Mouse (Mus musculus): ENCODE results near the gene Ahnak.

DNA sequence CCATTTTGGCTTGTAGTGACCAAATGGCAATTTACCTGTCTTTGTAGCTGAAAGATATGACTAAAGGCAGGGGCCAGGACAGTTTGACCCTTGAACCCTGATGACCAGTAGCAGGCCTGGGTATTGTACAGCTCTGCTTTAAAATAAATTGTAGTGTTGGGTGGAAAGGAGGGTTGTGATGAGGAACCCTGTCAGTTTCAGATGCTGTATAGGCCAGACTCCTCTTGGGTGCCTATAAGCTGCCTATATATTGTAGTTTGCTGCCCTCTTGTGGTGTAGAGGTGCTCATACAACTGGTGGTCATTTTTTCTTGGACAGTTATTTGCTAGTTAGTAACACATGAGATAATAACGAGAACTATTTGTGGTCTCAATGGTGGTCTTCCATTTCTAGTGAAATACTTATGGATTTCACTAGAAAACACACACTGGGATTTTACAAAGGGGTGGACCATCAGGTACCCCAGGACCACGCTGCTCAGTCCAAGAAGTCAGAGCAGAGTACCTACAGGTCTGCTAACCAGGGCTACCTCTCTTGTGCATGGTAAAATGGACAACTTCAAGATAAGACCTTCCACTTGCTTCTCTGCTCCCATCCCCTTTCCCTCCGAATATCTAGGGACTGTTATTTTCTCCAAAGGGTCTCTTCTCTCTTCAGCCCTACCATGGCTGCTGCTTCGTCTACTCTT lies 121.2 kb downstream of the Ahnak start:
- peak; percentile 12; the same call in 1 of the 2 replicates for TF ChIP-seq CTCF (IDR thresholded peaks at IDR 0.05; ENCODE audit: insufficient read depth, low read length)
- no peak for TF ChIP-seq POLR2A (IDR thresholded peaks at IDR 0.05; ENCODE audit: borderline replicate concordance, extremely low read depth, low read depth, low read length)

Data from lung, adult 2 months (tissue).